Mouse (Mus musculus): Measurements from ENCODE around the gene 4930523C07Rik.
A peak's percentile ranks its signal among the peaks of the same experiment; 100 is the strongest.

- TF ChIP-seq CTCF (IDR thresholded peaks at IDR 0.05; ENCODE audit: low read depth) (no peak), EP300 (IDR thresholded peaks at IDR 0.05; ENCODE audit: low read depth) (peak; percentile 98)
These were observed 17.1 kb downstream of the 4930523C07Rik start for GRCm38 (mm10) chr1:160061321-160061720.
